Mouse (Mus musculus) urinary bladder, postnatal 10 days (tissue): ENCODE results near the gene Syde1.
"Not testable (repeated sequence)": the region's sequence is repeated elsewhere in the genome, so short reads cannot be mapped to it uniquely, and the experiment has no call there.

ENCODE experiments used
- DNase-seq: peaks from one replicate; pipeline ENCODE4 v3.0.0; 2022; ENCODE audit warnings: low spot score

The Syde1 gene

DNA sequence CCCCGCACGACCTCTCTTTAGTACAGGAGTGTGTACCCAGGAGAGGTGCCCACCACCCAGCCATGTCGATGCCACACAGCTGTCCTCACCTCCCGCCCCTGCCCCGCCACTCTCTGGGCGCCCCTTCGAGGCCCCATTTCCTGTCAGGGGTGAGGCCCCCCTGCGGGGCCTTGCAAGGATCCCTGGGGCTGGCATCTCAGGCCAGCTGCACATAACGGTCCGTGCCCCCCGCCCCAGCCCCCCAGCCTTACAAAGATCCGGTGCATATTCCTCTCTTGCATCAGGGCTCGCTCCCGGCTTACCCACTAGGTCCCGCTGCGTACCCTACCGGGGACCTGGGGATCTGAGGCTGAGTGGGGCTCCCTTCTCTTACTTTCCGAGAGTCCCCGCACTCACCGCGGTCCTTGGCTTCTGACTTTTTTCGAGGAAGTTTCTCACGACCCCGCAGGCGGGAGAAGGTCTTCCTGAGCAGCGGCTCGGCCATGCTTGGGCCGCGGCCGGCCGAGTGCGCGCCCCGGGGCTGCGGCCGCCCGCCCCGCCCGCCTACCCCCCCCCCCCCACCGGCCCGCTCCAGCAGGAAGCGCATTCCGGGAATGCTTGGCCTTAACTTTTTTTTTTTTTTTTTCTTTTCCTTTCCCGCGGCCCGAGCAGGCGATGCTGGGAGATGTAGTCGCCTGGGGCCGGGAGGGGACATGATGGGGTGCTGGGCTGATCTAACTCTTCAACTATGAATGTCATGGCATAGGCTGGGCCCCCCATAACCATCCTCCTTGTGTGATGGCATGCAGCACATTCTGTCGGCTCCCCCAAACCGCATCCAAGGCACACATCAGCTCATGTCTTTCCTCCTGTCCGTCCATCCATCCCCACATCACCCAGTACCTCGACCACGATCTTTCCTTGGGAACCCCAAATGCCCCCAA, at the start of gene Syde1:
Gene Syde1, minus strand, starts transcription at position 559 of the 923 bp plus-strand sequence.
- no peak for DNase-seq

DNA sequence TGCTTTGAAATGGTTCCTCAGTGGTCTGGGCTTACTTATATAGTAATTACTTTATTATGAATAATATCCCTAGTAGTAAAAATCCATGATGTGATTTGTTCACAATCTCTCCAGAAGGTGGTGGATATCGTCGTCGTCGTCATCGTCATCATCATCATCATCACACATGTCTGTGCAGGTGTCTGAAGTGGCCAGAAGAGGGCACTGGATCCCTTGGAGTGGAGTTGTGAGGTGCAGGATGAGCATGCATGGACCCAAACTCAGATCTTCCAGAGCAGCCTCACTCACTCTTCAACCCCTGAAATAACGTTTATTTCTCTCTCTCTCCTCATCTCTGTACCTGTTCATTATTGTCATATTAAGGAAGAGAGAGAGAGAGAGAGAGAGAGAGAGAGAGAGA, 40.5 kb upstream of the Syde1 start:
- DNase-seq: no peak

DNA sequence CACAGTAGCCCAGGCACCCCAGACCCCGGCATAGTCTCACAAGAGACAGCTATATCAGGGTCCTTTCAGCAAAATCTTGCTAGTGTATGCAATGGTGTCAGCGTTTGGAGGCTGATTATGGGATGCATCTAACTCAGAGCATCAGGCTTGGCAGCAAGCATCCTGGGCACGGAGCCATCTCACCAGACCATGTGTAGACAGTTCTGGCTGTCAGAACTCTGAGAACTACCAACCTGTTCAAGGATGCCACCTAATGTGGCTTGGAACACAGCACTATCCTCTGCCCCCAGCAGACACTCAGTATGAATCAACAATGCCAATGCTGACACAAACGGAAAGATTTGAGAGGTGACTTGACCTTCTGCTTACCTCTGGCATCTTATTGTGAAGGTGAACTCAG, 38.4 kb upstream of the Syde1 start:
- no peak for DNase-seq

DNA sequence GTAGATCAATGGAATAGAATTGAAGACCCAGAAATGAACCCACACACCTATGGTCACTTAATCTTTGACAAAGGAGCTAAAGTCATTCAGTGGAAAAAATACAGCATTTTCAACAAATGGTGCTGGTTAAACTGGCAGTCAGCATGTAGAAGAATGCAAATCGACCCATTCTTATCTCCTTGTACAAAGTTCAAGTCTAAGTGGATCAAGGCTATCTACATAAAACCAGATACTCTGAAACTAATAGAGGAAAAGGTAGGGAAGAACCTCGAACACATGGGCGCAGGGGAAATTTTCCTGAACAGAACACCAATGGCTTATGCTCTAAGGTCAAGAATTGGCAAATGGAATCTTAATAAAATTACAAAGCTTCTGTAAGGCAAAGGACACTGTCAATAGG, 31.4 kb upstream of the Syde1 start:
- not testable (repeated sequence) for DNase-seq

DNA sequence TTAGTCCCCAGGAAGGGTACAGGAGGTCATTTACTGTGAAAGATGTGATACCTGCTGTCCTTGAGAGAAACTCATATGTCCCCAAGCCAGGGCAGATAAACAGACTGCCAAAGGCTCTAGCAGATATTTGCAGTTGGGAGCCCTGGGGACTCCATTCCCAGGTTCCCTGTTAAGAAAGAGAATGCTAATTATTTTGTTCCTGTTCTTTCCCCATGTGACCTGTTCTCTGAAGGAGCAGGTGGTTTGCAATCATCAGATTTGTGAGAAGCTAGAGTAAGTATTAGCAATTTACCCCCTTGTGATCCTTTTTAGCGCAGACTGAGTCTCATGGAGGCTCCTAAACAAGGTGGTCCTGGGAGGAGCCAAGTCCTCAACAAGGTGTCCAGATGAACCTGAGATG, 26.2 kb upstream of the Syde1 start, which contains the start of gene Olfr1357:
Gene Olfr1357, minus strand, starts transcription at position 101 of the 400 bp plus-strand sequence.
- no peak for DNase-seq

DNA sequence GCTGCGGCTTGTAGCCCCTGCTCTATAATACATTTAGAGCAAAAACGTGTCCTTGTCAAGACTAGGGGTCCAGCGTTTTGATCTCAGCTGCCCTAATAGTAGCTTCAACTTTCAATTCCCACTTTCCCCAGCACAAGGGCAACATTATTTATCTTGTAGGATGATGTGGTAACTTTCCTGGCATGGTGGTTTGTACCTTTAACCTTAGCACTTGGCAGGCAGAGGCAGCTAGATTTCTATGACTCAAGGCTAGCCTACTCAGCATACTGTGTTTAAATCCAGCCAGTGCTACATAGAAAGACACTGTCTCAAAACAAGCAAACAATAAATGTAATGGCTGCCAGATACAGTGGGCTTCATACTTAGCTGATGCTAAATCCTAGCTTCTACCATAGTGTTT, 15.8 kb upstream of the Syde1 start:
- DNase-seq: no peak

DNA sequence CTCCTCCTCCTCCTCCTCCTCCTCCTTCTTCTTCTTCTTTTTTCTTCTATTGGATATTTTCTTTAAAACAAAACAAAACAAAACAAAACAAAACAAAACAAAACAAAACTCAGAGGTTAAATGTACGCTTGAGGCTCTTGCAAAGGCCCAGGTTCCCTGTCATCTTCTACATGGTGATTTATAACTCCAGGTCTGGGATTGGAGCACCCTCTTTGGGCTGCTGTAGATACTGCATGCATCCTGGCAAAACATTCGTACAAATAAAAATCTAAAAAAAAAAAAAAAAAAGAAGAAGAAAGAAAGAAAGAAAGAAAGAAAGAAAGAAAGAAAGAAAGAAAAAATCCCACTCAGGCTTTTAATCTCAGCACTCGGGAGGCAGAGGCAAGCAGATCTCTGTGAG, 13.3 kb upstream of the Syde1 start:
- no peak for DNase-seq

DNA sequence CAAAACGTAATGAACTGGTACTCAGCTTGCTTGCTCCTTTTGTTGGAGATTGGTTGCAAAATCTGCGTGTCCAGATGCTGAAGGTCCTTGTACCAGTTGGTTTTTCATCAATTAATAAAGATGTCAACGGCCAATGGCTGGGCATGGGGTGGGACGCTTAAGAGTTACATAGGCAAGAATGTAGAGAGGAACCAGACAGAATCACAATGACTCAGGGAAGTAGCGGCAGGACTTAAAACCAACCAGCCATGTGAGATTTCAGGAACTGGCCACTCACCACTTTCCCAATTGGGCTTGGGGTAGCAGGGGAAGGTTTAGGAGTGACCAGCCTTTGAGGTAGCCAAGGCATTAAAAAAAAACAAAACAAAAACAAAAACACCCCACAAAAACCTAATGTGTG, 8.1 kb upstream of the Syde1 start:
- no peak for DNase-seq

DNA sequence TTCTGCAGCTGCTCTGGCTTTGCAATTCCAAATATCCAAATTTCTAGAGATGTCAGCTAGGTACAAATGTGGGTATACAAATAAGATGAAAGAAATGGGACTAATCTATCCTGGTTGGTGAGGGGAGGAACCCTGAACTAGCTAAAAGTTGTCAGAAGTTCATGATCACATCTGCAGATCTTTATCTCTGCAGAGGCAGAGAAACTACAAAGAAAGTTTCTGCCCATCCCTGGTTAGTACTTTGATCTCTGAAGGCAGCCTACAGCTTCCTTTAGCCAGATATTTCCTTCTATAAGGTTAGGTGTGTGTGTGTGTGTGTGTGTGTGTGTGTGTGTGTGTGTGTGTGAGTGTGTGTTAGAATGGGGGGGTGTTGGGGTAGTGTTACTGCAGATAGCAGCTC, 2.8 kb upstream of the Syde1 start:
- DNase-seq: no peak

DNA sequence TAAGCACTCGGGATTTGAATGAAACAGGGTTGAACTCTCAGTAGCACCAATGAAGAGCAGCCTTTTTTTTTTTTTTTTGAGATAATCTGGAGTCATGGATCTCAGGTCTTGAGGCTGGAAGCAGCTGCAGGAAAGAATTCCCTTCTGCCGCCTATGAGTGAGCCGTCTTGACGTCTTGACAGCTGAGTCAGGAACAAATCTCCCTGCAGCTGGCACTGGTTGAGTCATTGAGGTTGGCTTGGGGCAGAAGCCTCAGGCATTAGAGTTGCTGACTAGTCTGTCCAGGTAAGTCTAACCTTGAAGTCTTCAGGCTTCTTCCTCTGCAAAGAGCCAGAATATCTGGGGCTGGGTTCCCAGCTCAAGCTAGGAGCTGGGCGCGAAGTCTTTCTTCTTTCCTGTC, 2.4 kb upstream of the Syde1 start:
- DNase-seq: no peak

DNA sequence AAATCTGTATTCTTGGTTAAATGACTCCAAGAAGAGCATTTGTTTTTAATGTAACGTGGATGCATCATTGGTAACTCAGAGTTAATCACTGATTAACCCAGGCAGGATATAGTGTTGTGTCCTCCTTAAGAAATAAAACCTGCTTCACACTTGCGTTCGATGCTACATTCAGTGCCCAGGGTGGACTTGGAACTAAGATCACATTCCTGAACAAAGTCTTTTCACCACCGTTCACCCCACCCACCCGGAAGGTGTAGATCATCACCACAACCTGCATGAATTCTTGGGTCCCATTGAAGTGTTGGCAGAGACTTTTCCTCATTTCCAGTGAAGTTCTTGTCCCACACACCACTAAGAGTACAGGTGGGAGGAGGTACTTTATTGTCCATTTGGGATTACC, 2.0 kb upstream of the Syde1 start:
- DNase-seq: no peak

DNA sequence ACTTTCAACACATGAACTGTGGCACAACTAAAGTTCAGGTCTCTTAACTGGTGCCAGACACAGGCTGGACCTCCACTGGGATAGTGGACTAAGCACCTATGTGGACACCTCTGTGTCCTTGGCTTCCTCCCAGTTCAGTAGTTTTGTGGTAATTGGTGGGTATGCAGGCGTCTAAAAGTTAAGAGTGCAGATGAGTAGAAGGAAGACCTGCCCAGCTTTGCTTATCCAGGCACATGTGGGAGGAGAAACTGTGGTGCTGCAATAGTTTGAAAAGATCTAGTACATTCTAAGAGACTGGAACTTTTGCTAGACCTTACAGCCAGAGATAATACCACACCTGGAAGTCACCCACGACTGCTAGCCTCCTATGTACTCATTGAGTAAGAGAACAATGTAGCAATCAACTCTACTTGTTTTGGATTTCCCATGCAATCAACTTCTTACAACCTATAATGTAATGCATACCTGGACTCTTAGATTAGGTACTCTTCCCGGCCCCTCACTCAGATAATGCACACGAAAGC, 1.2 kb upstream of the Syde1 start:
- no peak for DNase-seq

DNA sequence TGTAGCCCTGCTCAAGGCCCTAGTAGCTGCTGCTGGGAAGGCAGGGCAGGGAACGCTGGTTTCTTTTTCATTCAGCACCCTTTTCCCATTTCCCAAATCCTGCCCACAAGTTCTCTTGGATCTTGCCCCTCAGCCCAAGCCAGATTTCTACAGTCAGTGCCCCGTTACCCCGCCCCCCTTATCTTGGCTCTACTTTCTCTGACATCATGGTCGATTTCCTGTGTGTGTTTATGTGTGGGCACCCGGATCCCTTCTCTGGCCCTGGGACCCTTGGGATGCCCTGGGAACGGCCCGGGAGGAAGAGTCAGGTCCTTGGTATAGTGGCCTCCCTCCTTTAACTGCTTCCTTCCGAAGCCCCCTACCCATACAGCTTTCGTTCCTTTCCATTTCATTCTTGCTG, 1.0 kb downstream of the Syde1 start:
- no peak for DNase-seq

DNA sequence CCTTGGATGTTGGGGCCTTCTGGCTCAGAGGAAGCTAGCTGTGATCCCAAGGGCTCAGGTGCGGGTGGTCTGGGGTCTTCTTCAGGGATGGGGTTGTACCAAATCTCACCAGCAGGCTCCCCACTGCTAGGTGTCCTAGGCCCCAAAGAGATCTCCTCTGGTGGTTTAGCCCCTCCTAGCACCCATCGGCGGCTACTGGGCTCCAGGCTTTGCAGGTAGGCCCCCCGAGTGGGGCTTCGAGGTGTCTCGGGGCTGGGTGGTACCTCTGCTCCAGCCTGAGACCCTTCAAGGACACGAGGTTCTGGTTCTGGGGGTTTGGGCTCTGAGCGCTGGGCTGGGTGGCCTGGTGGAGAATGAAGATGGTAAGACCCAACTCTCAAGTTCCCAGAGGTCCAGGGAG, 1.9 kb downstream of the Syde1 start:
- DNase-seq: no peak

DNA sequence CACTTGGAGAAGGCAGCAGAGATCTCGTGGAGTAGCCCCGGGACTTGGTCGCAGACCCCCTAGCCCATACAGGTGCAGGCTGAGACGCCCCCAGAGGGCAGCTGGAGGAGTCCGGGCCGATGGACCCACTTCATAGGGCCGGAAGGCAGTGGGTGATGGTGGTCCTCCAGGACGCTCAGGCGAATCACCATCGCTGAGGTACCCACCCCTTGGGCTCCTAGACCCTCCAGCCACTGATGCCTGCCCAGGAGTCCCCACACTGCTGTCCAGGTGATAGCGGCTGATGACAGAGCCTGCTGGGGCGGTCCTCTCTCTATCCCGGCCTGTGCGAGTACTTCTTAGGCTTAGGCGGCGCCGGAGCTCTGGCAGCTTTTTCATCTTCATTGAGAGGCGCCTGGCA, 2.5 kb downstream of the Syde1 start:
- no peak for DNase-seq

DNA sequence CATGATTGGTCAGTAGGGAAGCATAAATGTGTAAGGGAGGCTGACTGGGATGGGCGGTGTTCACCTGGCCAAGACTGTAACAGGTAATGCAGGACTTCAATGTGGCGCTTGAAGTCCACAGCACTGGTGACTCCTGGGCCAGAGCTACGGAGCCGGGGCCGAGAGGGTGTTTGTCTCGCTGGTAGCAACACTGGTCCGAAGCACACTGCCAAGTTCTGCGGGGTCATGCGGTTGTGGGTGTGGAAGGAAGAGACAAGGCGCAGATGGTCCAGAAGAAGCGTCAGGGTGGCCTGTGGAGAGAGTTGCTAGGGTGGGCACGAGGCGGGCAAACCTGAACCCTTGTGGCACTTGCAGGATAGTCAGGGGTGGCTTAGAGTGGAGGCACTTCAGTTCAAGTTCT, 5.7 kb downstream of the Syde1 start:
- no peak for DNase-seq

DNA sequence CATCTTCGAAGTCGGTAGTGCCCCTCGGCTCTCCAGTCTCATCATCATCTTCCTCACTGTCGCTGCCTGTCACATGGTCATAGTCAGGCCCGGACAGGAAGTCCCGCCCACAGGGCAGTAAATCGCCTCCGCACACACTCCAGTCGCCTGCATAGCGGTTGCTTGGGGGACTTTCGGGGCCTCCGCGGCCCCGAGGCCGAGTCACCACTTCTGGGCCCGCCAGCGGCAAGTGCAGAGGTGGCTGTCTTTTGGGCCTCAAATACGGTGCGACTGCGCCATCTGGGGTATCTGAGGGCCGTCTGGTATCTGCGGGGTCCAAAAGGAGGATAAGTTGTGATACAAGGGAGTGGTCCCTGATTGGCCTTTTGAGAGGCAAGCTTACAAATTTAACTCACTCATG, 6.2 kb downstream of the Syde1 start:
- DNase-seq: no peak

DNA sequence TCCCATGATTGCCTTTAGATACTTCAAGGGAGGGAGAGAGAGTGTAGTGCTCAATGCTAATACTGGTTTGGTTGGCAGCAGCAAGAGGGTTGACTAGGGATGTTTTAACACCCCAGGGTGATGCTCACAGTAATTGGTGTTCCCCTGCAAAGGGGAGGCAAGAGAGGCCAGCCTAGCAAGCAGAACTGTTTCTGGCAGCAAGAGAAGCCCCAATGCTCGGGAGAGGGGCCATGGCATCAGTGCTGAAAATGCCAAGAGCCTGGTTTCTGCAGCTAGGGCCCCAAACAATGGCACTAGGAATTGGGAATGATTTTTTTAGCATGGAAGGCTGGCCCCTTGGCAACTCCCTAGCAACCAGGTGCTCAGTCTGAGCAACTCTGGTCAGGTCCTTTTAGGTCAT, 6.8 kb downstream of the Syde1 start:
- DNase-seq: no peak

DNA sequence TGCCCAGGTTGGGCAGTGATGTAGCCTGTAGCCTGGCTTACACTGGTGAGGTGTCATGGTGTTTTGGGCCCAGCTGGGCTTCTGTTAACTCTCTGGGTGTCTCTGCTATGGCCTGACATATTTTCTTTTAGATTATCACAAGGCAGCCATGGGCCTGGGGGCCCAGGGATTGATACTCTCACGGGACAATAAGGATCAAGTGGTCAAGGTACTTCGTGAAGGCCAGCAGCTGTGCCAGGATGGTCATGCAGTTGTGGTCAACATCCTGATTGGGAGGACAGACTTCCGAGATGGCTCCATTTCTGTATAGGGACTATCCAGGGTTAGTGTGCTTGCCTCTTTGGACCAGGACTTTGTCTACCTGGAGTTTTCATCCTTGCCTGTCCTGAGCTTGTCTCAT, 7.8 kb downstream of the Syde1 start:
- DNase-seq: no peak

DNA sequence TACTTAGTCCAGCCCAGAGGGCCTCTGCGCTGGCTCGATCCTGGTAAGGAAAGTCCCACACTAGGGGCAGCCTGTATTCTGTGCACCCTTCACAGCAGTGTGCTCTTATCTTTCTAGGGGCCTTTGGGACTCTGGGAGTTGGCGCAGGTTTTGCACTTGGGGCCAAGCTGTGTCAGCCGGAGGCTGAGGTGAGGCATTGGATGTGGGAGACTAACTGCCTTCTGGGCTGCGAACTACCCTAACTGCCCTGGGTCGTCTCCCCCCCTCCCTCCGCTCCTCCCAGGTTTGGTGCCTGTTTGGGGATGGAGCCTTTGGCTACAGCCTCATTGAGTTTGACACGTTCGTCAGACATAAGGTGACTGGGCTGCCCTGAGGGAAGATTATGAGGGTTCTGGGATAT, 8.4 kb downstream of the Syde1 start:
- DNase-seq: no peak

DNA sequence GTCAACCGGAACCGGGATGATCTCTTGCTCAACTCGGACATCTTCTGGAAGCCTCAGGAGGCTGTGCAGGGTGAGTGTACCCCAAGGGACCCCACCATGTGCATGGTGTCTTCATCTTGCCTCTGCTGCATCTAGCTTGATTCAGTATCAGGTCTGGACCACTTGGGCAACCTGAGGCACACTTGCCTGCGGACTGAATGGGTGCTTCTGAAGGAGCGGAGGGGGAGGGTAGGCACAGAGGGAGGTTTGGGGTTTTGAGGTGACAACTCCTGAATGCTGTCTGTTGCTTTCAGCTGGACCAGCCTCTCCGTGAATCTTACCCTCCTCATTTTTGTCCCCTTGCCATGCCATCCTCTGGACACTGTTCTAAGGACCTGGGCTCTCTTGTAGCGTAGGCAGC, 10.6 kb downstream of the Syde1 start:
- no peak for DNase-seq

DNA sequence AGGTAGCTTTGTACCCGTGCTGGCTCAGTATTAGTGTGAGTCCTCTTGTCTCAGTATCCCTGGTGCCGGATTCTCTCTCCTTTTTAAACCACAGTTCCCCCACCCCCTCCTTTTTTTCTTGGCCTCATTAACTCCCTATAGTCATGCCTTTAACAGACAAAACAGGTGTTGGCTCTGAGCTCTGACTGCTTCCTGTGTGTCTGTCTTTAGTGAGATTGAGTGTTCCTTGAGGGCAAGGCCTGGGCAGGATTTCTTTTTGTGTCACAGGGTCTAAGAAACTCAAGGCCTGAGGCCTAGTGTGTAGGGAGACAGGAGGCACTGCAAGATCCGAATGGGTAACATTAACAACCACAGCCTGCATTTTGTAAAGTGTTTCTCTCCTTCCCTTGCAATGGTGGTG, 13.6 kb downstream of the Syde1 start:
- DNase-seq: no peak

DNA sequence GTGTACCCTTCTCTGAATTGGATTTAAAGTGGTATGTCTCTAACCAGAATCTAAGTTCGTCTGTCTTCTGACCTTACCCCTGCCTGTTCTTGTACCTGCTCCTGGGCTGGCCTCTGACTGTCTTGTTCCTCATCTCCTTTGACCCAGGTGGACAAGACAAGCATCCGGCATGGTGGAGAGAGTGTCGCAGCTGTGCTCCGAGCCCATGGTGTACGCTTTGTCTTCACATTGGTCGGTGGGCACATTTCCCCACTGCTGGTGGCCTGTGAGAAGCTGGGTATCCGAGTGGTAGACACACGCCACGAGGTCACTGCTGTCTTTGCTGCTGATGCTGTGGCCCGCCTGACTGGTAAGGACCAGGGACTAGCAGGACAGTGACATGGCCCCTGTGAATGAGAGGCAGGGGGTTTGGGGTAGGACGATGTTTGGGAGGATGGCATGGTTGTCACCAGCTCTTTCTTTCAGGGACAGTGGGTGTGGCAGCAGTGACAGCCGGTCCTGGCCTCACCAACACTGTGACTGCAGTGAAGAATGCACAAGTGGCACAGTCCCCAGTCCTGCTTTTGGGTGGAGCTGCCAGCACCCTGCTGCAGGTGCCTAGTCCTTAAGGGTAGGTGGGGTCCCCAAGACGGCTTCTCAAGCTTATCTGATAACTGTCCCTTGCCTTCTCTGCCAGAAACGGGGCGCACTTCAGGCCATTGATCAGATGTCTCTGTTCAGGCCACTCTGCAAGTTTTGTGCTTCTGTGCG, 15.2 kb downstream of the Syde1 start:
- DNase-seq: no peak
